Mouse (Mus musculus): Measurements from ENCODE around the gene Ift22.

Gene Ift22

GRCm38 (mm10) chr5:136950521-136950920, 42.6 kb downstream of the Ift22 start:
- DNase-seq: no peak

GRCm38 (mm10) chr5:136952153-136952552, 44.2 kb downstream of the Ift22 start:
- no peak for DNase-seq

- DNase-seq: peak; percentile 100
Measured at GRCm38 (mm10) chr5:136953015-136953414, 45.1 kb downstream of the Ift22 start, which contains the start of gene Fis1. Fis1 (plus strand) TSS chr5:136953275.

GRCm38 (mm10) chr5:136953440-136953951, 45.5 kb downstream of the Ift22 start:
- peak; percentile 97 for DNase-seq

- DNase-seq: no peak
Measured at GRCm38 (mm10) chr5:136955622-136956021, 47.7 kb downstream of the Ift22 start.

GRCm38 (mm10) chr5:136957250-136957649, 49.3 kb downstream of the Ift22 start:
- DNase-seq: no peak

- DNase-seq: no peak
Measured at GRCm38 (mm10) chr5:136958991-136959605, 51.1 kb downstream of the Ift22 start.

- no peak for DNase-seq
Measured at GRCm38 (mm10) chr5:136960053-136960452, 52.1 kb downstream of the Ift22 start.

GRCm38 (mm10) chr5:136961334-136961982, 53.5 kb downstream of the Ift22 start:
- peak; percentile 94 for DNase-seq

- peak; percentile 99 for DNase-seq
Measured at GRCm38 (mm10) chr5:136961983-136962461, 54.1 kb downstream of the Ift22 start.

- peak; percentile 98 for DNase-seq
Measured at GRCm38 (mm10) chr5:136962501-136962900, 54.6 kb downstream of the Ift22 start.

- no peak for DNase-seq
Measured at GRCm38 (mm10) chr5:136962966-136963540, 55.1 kb downstream of the Ift22 start.
